Mouse (Mus musculus) urinary bladder, postnatal 25 days (tissue): ENCODE measurements at regions not wholly inside any gene's neighbourhood (a gene's known extent, or its start where the extent isn't known, plus 50 kb on each side); places are given as distances from the start of the nearest gene placed in this dataset.
A peak's percentile ranks its signal among the peaks of the same experiment; 100 is the strongest.

Experiments used
- DNase-seq: peaks from one replicate; pipeline ENCODE4 v3.0.0; 2022; ENCODE audit warnings: low spot score

- DNase-seq = no peak
Observed at GRCm38 (mm10) chr5:83091483-83091882, 263.5 kb downstream of the Tecrl start.

GRCm38 (mm10) chr5:83054819-83055218 lies 300.2 kb downstream of the Tecrl start:
- no peak for DNase-seq

GRCm38 (mm10) chr5:83047214-83047613 lies 307.8 kb downstream of the Tecrl start:
- no peak for DNase-seq

- DNase-seq = no peak
Observed at GRCm38 (mm10) chr5:83029703-83030102, 325.3 kb downstream of the Tecrl start.

- DNase-seq = no peak
Observed at GRCm38 (mm10) chr5:83006038-83006437, 349.0 kb downstream of the Tecrl start.

- DNase-seq = no peak
Observed at GRCm38 (mm10) chr5:82989056-82989455, 365.9 kb downstream of the Tecrl start.

GRCm38 (mm10) chr5:82969315-82969714 lies 385.7 kb downstream of the Tecrl start:
- DNase-seq = no peak

GRCm38 (mm10) chr5:82966824-82967223 lies 388.2 kb downstream of the Tecrl start:
- DNase-seq = no peak

- peak; percentile 6 for DNase-seq
Observed at GRCm38 (mm10) chr5:82966180-82966579, 388.8 kb downstream of the Tecrl start.

GRCm38 (mm10) chr5:82964513-82964912 lies 390.5 kb downstream of the Tecrl start:
- no peak for DNase-seq

- DNase-seq = no peak
Observed at GRCm38 (mm10) chr5:82956012-82956411, 399.0 kb downstream of the Tecrl start.

GRCm38 (mm10) chr5:82947060-82947459 lies 407.9 kb downstream of the Tecrl start:
- DNase-seq = no peak

- DNase-seq = no peak
Observed at GRCm38 (mm10) chr5:82939786-82940185, 415.2 kb downstream of the Tecrl start.

GRCm38 (mm10) chr5:82899347-82899746 lies 455.6 kb downstream of the Tecrl start:
- no peak for DNase-seq

- no peak for DNase-seq
Observed at GRCm38 (mm10) chr5:82898912-82899311, 456.1 kb downstream of the Tecrl start.

GRCm38 (mm10) chr5:82898389-82898788 lies 456.6 kb downstream of the Tecrl start:
- DNase-seq = no peak

GRCm38 (mm10) chr5:82869264-82869663 lies 485.7 kb downstream of the Tecrl start:
- DNase-seq = no peak

- no peak for DNase-seq
Observed at GRCm38 (mm10) chr5:82864347-82864746, 490.6 kb downstream of the Tecrl start.

- DNase-seq = no peak
Observed at GRCm38 (mm10) chr5:82825327-82825726, 529.7 kb downstream of the Tecrl start.

- no peak for DNase-seq
Observed at GRCm38 (mm10) chr5:82793197-82793596, 561.8 kb downstream of the Tecrl start.
